Mouse (Mus musculus) lung, embryonic 16.5 days (tissue): ENCODE data around the gene Irx2. TPM values are rescaled to one million over a fixed set of nuclear protein-coding genes. Genes with fewer than 3 reads are reported as not detected.

Experiments used
- ATAC-seq: fragments of 200-750 bp; cut with Nextera tagmentation; 2 replicates; pipeline ENCODE4 v1.8.0; 2017; ENCODE audit warnings: low read depth, mild to moderate bottlenecking, moderate library complexity
- H3K27ac ChIP-seq: fragments of 300-500 bp; sonication (generic); 2 replicates; pipeline ENCODE4 v1.5.1; 2014; ENCODE audit warnings: mild to moderate bottlenecking, control low read depth, low read length
- H3K27me3 ChIP-seq: fragments of 300-500 bp; sonication (generic); 2 replicates; pipeline ENCODE4 v1.6.1; 2014; ENCODE audit warnings: low read depth, low read length, mixed read lengths; ENCODE audit not compliant: control insufficient read depth, insufficient read depth
- H3K36me3 ChIP-seq: fragments of 300-500 bp; sonication (generic); 2 replicates; pipeline ENCODE4 v1.6.1; 2014; ENCODE audit warnings: low read length; ENCODE audit not compliant: control insufficient read depth, insufficient read depth
- H3K4me1 ChIP-seq: fragments of 300-500 bp; sonication (generic); replicated peaks from 2 replicates; pipeline ENCODE4 v1.6.1; 2014; ENCODE audit warnings: low read length, mixed read lengths; ENCODE audit not compliant: control insufficient read depth, insufficient read depth
- H3K4me2 ChIP-seq: fragments of 300-500 bp; sonication (generic); 2 replicates; pipeline ENCODE4 v1.6.1; 2014; ENCODE audit warnings: low read depth, low read length, control low read depth
- H3K4me3 ChIP-seq: fragments of 300-500 bp; sonication (generic); 2 replicates; pipeline ENCODE4 v1.5.1; 2014; ENCODE audit warnings: mild to moderate bottlenecking, low read length, control low read depth
- H3K9ac ChIP-seq: fragments of 300-500 bp; sonication (generic); 2 replicates; pipeline ENCODE4 v1.6.1; 2014; ENCODE audit warnings: low read length, control low read depth
- H3K9me3 ChIP-seq: fragments of 300-500 bp; sonication (generic); 2 replicates; pipeline ENCODE4 v1.6.1; 2016; ENCODE audit warnings: low read length; ENCODE audit not compliant: control insufficient read depth
- whole genome bisulfite sequencing: fragments of 180-500 bp; shearing (Covaris S2); extraction: QIAGEN DNeasy Blood & Tissue Kit; methylation state at CpG from one replicate; pipeline ENCODE4 v1.1.7; 2014; 5-methylcytosine and 5-hydroxymethylcytosine counted together
- polyA plus RNA-seq: library from polyadenylated mRNA; unstranded; fragments of >200 nt; fragmentation: Nextera tagmentation; extraction: Ambion mirVana; gene quantifications from 2 replicates; pipeline ENCODE4 v1.2.1, GENCODE M21; 2015

Irx2 gene
- polyA plus RNA-seq, 1 experiment from 2014 or later, result 17.3 TPM

- 14% methylated on average over 2 of the region's 2 CpGs for WGBS
- peak overlapping the region; percentile 73 for H3K4me3 ChIP-seq
- H3K27me3 ChIP-seq, result peaks cover 81% of the 10 kb centered on the region
- no peaks in the 10 kb centered on the region for H3K36me3 ChIP-seq
- peak overlapping the region; percentile 45 for H3K4me2 ChIP-seq
- no peaks in the 10 kb centered on the region for H3K4me1 ChIP-seq
- H3K27ac ChIP-seq, result no peak overlapping the region
- H3K9me3 ChIP-seq, result no peaks in the 10 kb centered on the region
- no peak overlapping the region; the same call in 1 of the 2 replicates for H3K9ac ChIP-seq
- no peak for ATAC-seq
These were observed 4.5 kb downstream of the Irx2 start for GRCm38 (mm10) chr13:72633097-72633496.

- no peaks in the 10 kb centered on the region for H3K9me3 ChIP-seq
- H3K27ac ChIP-seq, result peak overlapping the region; percentile 69; the same call in 1 of the 2 replicates
These were observed 6.2 kb downstream of the Irx2 start for GRCm38 (mm10) chr13:72634752-72635315.

DNA sequence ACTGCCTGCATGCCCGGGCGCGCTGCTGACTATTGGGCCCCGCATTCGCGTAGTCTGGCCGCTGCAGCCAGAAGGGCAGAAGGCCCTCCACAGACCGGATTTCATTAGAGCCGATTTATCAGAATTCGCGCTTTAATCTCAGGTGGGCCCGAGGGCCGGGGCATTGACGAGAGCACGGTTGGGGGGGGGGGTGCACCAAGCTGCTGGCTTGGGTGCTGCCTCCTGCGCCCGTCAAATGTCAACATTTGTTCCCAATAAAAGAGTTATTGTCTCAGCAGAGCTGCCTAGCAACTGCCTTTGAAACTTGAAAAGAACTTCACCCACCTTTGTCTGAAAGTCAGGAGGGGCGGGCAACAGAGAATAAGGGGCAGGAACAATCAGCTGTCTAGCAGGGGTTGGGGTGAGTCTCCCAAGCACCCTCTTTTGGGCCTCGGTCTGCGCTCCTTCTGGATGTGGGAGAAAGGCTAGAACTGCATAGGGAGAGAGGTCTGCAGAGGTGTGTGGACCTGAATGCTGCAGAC lies 7.8 kb downstream of the Irx2 start:
- peak overlapping the region; percentile 4; the same call in 1 of the 2 replicates for H3K4me3 ChIP-seq
- peak overlapping the region; percentile 78 for H3K27ac ChIP-seq
- peak; percentile 21; the same call in 1 of the 2 replicates for ATAC-seq
- no peaks in the 10 kb centered on the region for H3K36me3 ChIP-seq
- H3K4me2 ChIP-seq, result peak overlapping the region; percentile 49
- H3K4me1 ChIP-seq, result peaks cover 6% of the 10 kb centered on the region; the same call in 1 of the 2 replicates
- H3K9ac ChIP-seq, result peak overlapping the region; percentile 35; the same call in 1 of the 2 replicates
- H3K9me3 ChIP-seq, result no peaks in the 10 kb centered on the region
- WGBS, result 7% methylated on average over 20 of the region's 20 CpGs
- peaks cover 70% of the 10 kb centered on the region for H3K27me3 ChIP-seq

More at GRCm38 (mm10) chr13:72634752-72635315, 6.2 kb downstream of the Irx2 start:
- Histone ChIP-seq H3K36me3 (no peaks in the 10 kb centered on the region), H3K27me3 (peaks cover 77% of the 10 kb centered on the region), H3K4me3 (peak overlapping the region; percentile 14), H3K4me1 (peaks cover 6% of the 10 kb centered on the region; the same call in 1 of the 2 replicates), H3K9ac (peak overlapping the region; percentile 47; the same call in 1 of the 2 replicates), H3K4me2 (peak overlapping the region; percentile 49)
- ATAC-seq, result no peak
- WGBS, result 6% methylated on average over 7 of the region's 7 CpGs

DNA sequence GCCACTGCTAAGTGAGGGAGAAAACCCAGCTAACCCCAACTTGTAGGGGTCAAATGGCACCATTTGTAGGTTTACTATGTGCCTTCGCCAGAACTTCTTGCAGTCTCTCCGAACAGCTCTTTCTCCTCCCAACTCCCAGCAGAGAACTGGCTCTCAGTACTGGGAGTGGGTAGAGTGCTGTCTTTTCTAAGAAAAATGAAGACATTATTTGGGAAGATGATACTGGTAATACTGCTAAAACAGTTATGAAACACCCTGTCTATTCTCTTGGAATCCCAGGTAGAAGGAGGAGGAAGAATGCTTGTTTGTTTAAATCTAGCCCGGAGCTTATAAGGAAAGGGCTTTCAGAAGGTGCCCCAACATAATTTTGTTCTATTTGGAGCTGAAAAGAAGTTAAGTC lies 8.9 kb downstream of the Irx2 start:
- peaks cover 61% of the 10 kb centered on the region for H3K27me3 ChIP-seq
- H3K4me1 ChIP-seq, result peaks cover 6% of the 10 kb centered on the region; the same call in 1 of the 2 replicates
- no peaks in the 10 kb centered on the region for H3K9me3 ChIP-seq
- no peak overlapping the region for H3K9ac ChIP-seq
- no peak overlapping the region for H3K4me2 ChIP-seq
- H3K4me3 ChIP-seq, result no peak overlapping the region
- H3K36me3 ChIP-seq, result no peaks in the 10 kb centered on the region
- no peak overlapping the region for H3K27ac ChIP-seq
- 11% methylated on average over 3 of the region's 3 CpGs for WGBS
- ATAC-seq, result no peak

DNA sequence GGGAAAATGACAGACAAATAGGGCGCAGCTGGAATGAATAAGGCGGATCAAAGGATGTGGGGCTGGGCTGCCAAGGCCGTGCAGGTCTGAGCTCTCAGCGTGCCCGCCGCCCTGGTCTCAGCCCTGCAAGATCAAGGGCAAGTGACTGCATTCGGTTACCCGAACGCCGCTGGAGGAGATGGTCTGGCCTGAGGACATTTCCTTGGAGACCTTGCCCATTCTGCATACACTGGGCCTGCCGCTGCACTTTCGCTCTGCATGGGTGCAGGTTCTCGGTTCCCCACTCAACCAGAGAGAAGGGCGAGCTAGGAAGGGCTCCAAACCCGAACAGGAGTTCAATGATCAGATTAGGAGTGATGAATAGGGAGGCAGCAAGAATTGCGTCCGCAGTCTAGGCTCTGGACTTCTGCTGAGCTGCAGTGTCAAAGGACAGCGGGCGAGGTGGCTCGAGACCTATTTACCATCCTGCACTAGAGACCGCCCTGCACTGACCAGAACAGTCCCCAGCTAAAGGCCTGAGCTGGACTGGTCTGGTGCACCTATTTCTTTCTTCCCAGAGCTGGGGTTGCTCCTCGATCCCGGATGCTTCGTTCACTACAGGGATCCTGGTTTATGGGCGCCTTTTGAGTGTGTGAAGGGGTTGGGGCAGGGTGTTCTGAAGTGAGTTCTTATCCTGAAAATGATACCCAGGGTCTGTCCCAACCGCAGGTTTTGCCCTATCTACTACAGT lies 9.9 kb downstream of the Irx2 start:
- Histone ChIP-seq H3K27ac (peak overlapping the region; percentile 84), H3K4me3 (peak overlapping the region; percentile 55), H3K4me2 (peak overlapping the region; percentile 79), H3K27me3 (peaks cover 53% of the 10 kb centered on the region), H3K9me3 (no peaks in the 10 kb centered on the region), H3K4me1 (peaks cover 6% of the 10 kb centered on the region; the same call in 1 of the 2 replicates), H3K9ac (peak overlapping the region; percentile 60), H3K36me3 (no peaks in the 10 kb centered on the region)
- ATAC-seq, result no peak
- WGBS, result 6% methylated on average over 26 of the region's 26 CpGs

DNA sequence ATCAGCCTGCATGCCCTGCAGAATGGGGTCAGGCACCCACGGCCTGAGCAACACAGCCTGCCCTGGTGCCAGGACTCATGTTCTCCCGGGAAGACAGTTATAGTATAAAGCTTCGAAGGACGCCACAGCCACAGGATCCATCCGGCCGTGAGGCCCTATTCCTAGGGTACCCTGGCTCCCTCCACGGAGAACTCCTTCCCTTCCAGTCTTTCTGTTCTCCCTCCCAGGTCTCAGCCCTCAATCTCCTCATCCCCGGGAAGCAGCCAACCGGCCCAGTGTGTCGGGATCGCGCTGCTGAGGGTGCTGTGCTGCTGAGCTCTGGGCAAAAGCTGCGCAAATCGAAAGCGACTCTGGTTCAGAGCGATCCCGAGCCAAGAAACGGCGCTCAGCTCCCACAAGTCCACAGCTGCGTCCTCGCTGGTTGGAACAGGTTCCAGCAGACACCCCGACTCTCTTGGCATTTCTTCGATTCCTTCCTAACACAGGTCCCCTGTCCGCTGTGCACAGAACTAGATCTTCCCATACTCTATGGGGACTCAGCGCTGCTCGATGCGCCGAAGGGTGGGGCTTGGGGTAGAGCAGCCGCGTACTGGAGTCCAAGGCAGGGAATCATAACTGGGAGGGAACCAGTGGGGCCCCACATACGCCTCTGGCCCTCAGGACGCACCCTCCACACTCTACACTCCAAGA lies 11.0 kb downstream of the Irx2 start:
- peak overlapping the region; percentile 55 for H3K4me3 ChIP-seq
- peak; percentile 74 for ATAC-seq
- peak overlapping the region; percentile 60 for H3K9ac ChIP-seq
- no peaks in the 10 kb centered on the region for H3K9me3 ChIP-seq
- under 1% methylated on average over 32 of the region's 32 CpGs for WGBS
- H3K4me1 ChIP-seq, result peaks cover 6% of the 10 kb centered on the region; the same call in 1 of the 2 replicates
- peak overlapping the region; percentile 84 for H3K27ac ChIP-seq
- peaks cover 47% of the 10 kb centered on the region for H3K27me3 ChIP-seq
- H3K4me2 ChIP-seq, result peak overlapping the region; percentile 79
- no peaks in the 10 kb centered on the region for H3K36me3 ChIP-seq

DNA sequence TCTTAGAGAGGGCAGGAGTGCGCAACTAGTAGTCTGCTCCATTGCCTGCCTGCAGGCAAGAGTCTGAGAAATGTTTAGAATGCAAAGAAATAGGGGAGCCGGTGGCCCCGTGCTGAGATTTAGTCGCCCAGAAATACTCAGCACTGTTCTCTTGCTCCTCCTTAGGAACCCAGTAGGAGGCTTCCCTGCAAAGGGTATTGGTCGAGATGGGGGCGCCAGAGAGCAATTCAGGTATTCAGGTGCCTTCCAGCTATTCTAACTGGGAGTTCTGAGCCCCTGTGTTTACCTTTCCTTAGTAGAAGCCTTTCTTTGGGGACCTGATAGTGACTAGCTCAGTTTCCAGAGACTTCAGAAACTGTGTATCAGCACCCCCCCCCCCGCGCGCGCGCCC lies 11.5 kb downstream of the Irx2 start:
- peak; percentile 61 for ATAC-seq
- Histone ChIP-seq H3K27me3 (peaks cover 42% of the 10 kb centered on the region), H3K9ac (peak overlapping the region; percentile 60), H3K9me3 (no peaks in the 10 kb centered on the region), H3K4me1 (peaks cover 6% of the 10 kb centered on the region; the same call in 1 of the 2 replicates), H3K36me3 (no peaks in the 10 kb centered on the region), H3K4me3 (peak overlapping the region; percentile 55), H3K27ac (peak overlapping the region; percentile 84), H3K4me2 (peak overlapping the region; percentile 79)
- WGBS, result 2% methylated on average over 11 of the region's 11 CpGs

- Histone ChIP-seq H3K27me3 (no peaks in the 10 kb centered on the region), H3K9me3 (no peaks in the 10 kb centered on the region), H3K36me3 (no peaks in the 10 kb centered on the region), H3K4me2 (no peak overlapping the region), H3K4me3 (no peak overlapping the region), H3K4me1 (no peaks in the 10 kb centered on the region), H3K27ac (no peak overlapping the region), H3K9ac (no peak overlapping the region)
- no peak for ATAC-seq
- WGBS, result 31% methylated on average over 1 of the region's 1 CpGs
These were observed 27.8 kb downstream of the Irx2 start for GRCm38 (mm10) chr13:72656447-72656846.

DNA sequence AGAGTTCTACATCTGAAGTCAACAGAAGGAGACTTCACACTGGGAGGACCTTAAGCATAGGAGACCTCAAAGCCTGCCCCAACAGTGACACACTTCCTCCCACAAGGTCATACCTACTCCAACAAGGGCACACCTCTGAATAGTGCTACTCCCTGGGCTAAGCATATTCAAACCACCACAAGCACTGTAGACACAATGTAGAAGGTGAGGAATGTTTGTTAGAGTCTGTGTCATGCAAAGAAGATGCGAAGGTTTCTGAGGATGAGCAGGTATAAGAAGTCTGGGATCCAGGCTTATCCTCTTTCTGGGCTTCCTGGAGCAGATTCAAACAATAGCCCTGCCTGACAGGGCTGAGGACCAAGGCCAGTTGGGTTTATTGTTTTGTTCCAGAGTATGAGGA lies 47.2 kb downstream of the Irx2 start:
- H3K9me3 ChIP-seq, result no peaks in the 10 kb centered on the region
- 85% methylated on average over 1 of the region's 1 CpGs for WGBS
- no peak overlapping the region for H3K4me3 ChIP-seq
- no peaks in the 10 kb centered on the region for H3K36me3 ChIP-seq
- H3K27ac ChIP-seq, result no peak overlapping the region
- H3K27me3 ChIP-seq, result no peaks in the 10 kb centered on the region
- no peak for ATAC-seq
- H3K4me1 ChIP-seq, result no peaks in the 10 kb centered on the region
- H3K9ac ChIP-seq, result no peak overlapping the region
- H3K4me2 ChIP-seq, result no peak overlapping the region
